Mouse (Mus musculus): ENCODE data around the gene Polr3f. TPM values are rescaled to one million over a fixed set of nuclear protein-coding genes. Genes with fewer than 3 reads are reported as not detected.
A peak's percentile ranks its signal among the peaks of the same experiment; 100 is the strongest.

Gene Polr3f
- 16.9 and 17.7 TPM in 2 replicates for polyA plus RNA-seq (2015; fragmentation: Nextera tagmentation; extraction: Ambion mirVana)

GRCm38 (mm10) chr2:144526981-144527820 is at the start of gene Polr3f, which contains the start of gene Dzank1:
Polr3f (plus strand) TSS chr2:144527718.
Dzank1 (minus strand) TSS chr2:144527414.
- peaks cover 15% of the 10 kb centered on the region for H3K4me1 ChIP-seq
- peak within 1 kb of the TSS; percentile 97 for H3K9ac ChIP-seq
- WGBS = 2% methylated on average over 56 of the region's 56 CpGs

GRCm38 (mm10) chr2:144479421-144479820 is 48.1 kb upstream of the Polr3f start:
- Histone ChIP-seq H3K4me3 (no peak overlapping the region), H3K36me3 (no peaks in the 10 kb centered on the region), H3K4me1 (no peaks in the 10 kb centered on the region), H3K9me3 (no peaks in the 10 kb centered on the region), H3K4me2 (no peak overlapping the region), H3K27me3 (replicated peaks) (no peaks in the 10 kb centered on the region), H3K27ac (replicated peaks) (no peak overlapping the region), H3K9ac (no peak overlapping the region)
- no peak for ATAC-seq (ENCODE audit: extremely low read depth, insufficient number of reproducible peaks, low FRiP score, low TSS enrichment)
- 79% methylated on average over 2 of the region's 2 CpGs for WGBS

More at GRCm38 (mm10) chr2:144526981-144527820, at the start of gene Polr3f, which contains the start of gene Dzank1:
- Histone ChIP-seq H3K4me3 (peak within 1 kb of the TSS; percentile 92), H3K9me3 (no peaks in the 10 kb centered on the region), H3K27me3 (replicated peaks) (peaks cover 20% of the 10 kb centered on the region), H3K4me2 (peak within 1 kb of the TSS; percentile 95), H3K36me3 (peaks cover 19% of the 10 kb centered on the region), H3K27ac (replicated peaks) (peak within 1 kb of the TSS; percentile 87)
- ATAC-seq (ENCODE audit: extremely low read depth, insufficient number of reproducible peaks, low FRiP score, low TSS enrichment) = peak; percentile 96

GRCm38 (mm10) chr2:144484084-144484483 is 43.4 kb upstream of the Polr3f start:
- no peaks in the 10 kb centered on the region for H3K36me3 ChIP-seq
- no peak overlapping the region for H3K27ac ChIP-seq (replicated peaks)
- H3K9me3 ChIP-seq = no peaks in the 10 kb centered on the region
- H3K4me3 ChIP-seq = no peak overlapping the region
- no peak overlapping the region for H3K4me2 ChIP-seq
- no peaks in the 10 kb centered on the region for H3K27me3 ChIP-seq (replicated peaks)
- H3K4me1 ChIP-seq = no peaks in the 10 kb centered on the region
- H3K9ac ChIP-seq = no peak overlapping the region
- 56% methylated on average over 1 of the region's 1 CpGs for WGBS
- ATAC-seq (ENCODE audit: extremely low read depth, insufficient number of reproducible peaks, low FRiP score, low TSS enrichment) = no peak

- Histone ChIP-seq H3K9me3 (no peaks in the 10 kb centered on the region), H3K4me1 (no peaks in the 10 kb centered on the region), H3K9ac (no peak overlapping the region), H3K27ac (replicated peaks) (no peak overlapping the region), H3K4me2 (no peak overlapping the region), H3K4me3 (no peak overlapping the region), H3K27me3 (replicated peaks) (no peaks in the 10 kb centered on the region), H3K36me3 (no peaks in the 10 kb centered on the region)
- WGBS = 71% methylated on average over 7 of the region's 7 CpGs
- no peak; the same call in 1 of the 2 replicates for ATAC-seq (ENCODE audit: extremely low read depth, insufficient number of reproducible peaks, low FRiP score, low TSS enrichment)
Measured at GRCm38 (mm10) chr2:144485439-144485838, 42.1 kb upstream of the Polr3f start.

GRCm38 (mm10) chr2:144487476-144487875 is 40.0 kb upstream of the Polr3f start:
- no peaks in the 10 kb centered on the region for H3K27me3 ChIP-seq (replicated peaks)
- no peak overlapping the region for H3K27ac ChIP-seq (replicated peaks)
- ATAC-seq (ENCODE audit: extremely low read depth, insufficient number of reproducible peaks, low FRiP score, low TSS enrichment) = no peak
- H3K36me3 ChIP-seq = no peaks in the 10 kb centered on the region
- H3K4me2 ChIP-seq = no peak overlapping the region
- WGBS = 77% methylated on average over 6 of the region's 6 CpGs
- H3K9me3 ChIP-seq = peaks cover 8% of the 10 kb centered on the region; the same call in 1 of the 2 replicates
- H3K4me1 ChIP-seq = no peaks in the 10 kb centered on the region
- no peak overlapping the region for H3K9ac ChIP-seq
- no peak overlapping the region for H3K4me3 ChIP-seq

- Histone ChIP-seq H3K4me1 (no peaks in the 10 kb centered on the region), H3K27ac (replicated peaks) (no peak overlapping the region), H3K9ac (no peak overlapping the region), H3K4me3 (no peak overlapping the region), H3K27me3 (replicated peaks) (no peaks in the 10 kb centered on the region), H3K9me3 (peaks cover 8% of the 10 kb centered on the region; the same call in 1 of the 2 replicates), H3K4me2 (no peak overlapping the region), H3K36me3 (no peaks in the 10 kb centered on the region)
- WGBS = 82% methylated on average over 5 of the region's 5 CpGs
- no peak for ATAC-seq (ENCODE audit: extremely low read depth, insufficient number of reproducible peaks, low FRiP score, low TSS enrichment)
Measured at GRCm38 (mm10) chr2:144489342-144489741, 38.2 kb upstream of the Polr3f start.

- H3K4me2 ChIP-seq = no peak overlapping the region
- no peak for ATAC-seq (ENCODE audit: extremely low read depth, insufficient number of reproducible peaks, low FRiP score, low TSS enrichment)
- H3K36me3 ChIP-seq = no peaks in the 10 kb centered on the region
- H3K4me3 ChIP-seq = no peak overlapping the region
- 0 out of 2 replicates have a peak, but pooled peaks cover 3% of the 10 kb centered on the region for H3K27me3 ChIP-seq (replicated peaks)
- 75% methylated on average over 6 of the region's 6 CpGs for WGBS
- no peak overlapping the region for H3K9ac ChIP-seq
- no peak overlapping the region for H3K27ac ChIP-seq (replicated peaks)
- no peaks in the 10 kb centered on the region for H3K4me1 ChIP-seq
- no peaks in the 10 kb centered on the region for H3K9me3 ChIP-seq
Measured at GRCm38 (mm10) chr2:144502134-144502533, 25.4 kb upstream of the Polr3f start.

GRCm38 (mm10) chr2:144514619-144515018 is 12.9 kb upstream of the Polr3f start:
- H3K27me3 ChIP-seq (replicated peaks) = no peaks in the 10 kb centered on the region
- no peaks in the 10 kb centered on the region for H3K36me3 ChIP-seq
- no peak overlapping the region for H3K4me3 ChIP-seq
- WGBS = 70% methylated on average over 3 of the region's 3 CpGs
- H3K9me3 ChIP-seq = no peaks in the 10 kb centered on the region
- H3K27ac ChIP-seq (replicated peaks) = no peak overlapping the region
- H3K4me2 ChIP-seq = no peak overlapping the region
- H3K4me1 ChIP-seq = no peaks in the 10 kb centered on the region
- ATAC-seq (ENCODE audit: extremely low read depth, insufficient number of reproducible peaks, low FRiP score, low TSS enrichment) = no peak
- H3K9ac ChIP-seq = no peak overlapping the region

GRCm38 (mm10) chr2:144519772-144520171 is 7.7 kb upstream of the Polr3f start:
- ATAC-seq (ENCODE audit: extremely low read depth, insufficient number of reproducible peaks, low FRiP score, low TSS enrichment) = no peak
- no peak overlapping the region for H3K9ac ChIP-seq
- H3K27me3 ChIP-seq (replicated peaks) = peaks cover 4% of the 10 kb centered on the region; the same call in 1 of the 2 replicates
- H3K27ac ChIP-seq (replicated peaks) = no peak overlapping the region
- no peak overlapping the region for H3K4me3 ChIP-seq
- WGBS = 58% methylated on average over 3 of the region's 3 CpGs
- H3K9me3 ChIP-seq = no peaks in the 10 kb centered on the region
- no peaks in the 10 kb centered on the region for H3K36me3 ChIP-seq
- no peak overlapping the region for H3K4me2 ChIP-seq
- no peaks in the 10 kb centered on the region for H3K4me1 ChIP-seq

- no peaks in the 10 kb centered on the region for H3K9me3 ChIP-seq
Measured at GRCm38 (mm10) chr2:144525856-144526255, 1.7 kb upstream of the Polr3f start.

GRCm38 (mm10) chr2:144527821-144528174 is 280 bp downstream of the Polr3f start:
- H3K4me3 ChIP-seq = peak overlapping the region; percentile 92
- H3K36me3 ChIP-seq = peaks cover 25% of the 10 kb centered on the region
- H3K4me1 ChIP-seq = peaks cover 15% of the 10 kb centered on the region
- peaks cover 20% of the 10 kb centered on the region for H3K27me3 ChIP-seq (replicated peaks)
- peak overlapping the region; percentile 95 for H3K4me2 ChIP-seq
- H3K9me3 ChIP-seq = no peaks in the 10 kb centered on the region
- ATAC-seq (ENCODE audit: extremely low read depth, insufficient number of reproducible peaks, low FRiP score, low TSS enrichment) = peak; percentile 35; the same call in 1 of the 2 replicates
- H3K9ac ChIP-seq = peak overlapping the region; percentile 97
- WGBS = under 1% methylated on average over 25 of the region's 25 CpGs
- peak overlapping the region; percentile 87 for H3K27ac ChIP-seq (replicated peaks)

More at GRCm38 (mm10) chr2:144525856-144526255, 1.7 kb upstream of the Polr3f start:
- 54% methylated on average over 10 of the region's 10 CpGs for WGBS
- Histone ChIP-seq H3K27me3 (replicated peaks) (peaks cover 20% of the 10 kb centered on the region), H3K4me2 (no peak overlapping the region), H3K27ac (replicated peaks) (no peak overlapping the region), H3K4me3 (no peak overlapping the region), H3K9ac (no peak overlapping the region), H3K4me1 (peaks cover 15% of the 10 kb centered on the region), H3K36me3 (peaks cover 12% of the 10 kb centered on the region)
- ATAC-seq (ENCODE audit: extremely low read depth, insufficient number of reproducible peaks, low FRiP score, low TSS enrichment) = no peak

All from heart, embryonic 13.5 days (tissue).